17 mouse cellular contexts compared by ENCODE assay signal in the genomic region with DNA sequence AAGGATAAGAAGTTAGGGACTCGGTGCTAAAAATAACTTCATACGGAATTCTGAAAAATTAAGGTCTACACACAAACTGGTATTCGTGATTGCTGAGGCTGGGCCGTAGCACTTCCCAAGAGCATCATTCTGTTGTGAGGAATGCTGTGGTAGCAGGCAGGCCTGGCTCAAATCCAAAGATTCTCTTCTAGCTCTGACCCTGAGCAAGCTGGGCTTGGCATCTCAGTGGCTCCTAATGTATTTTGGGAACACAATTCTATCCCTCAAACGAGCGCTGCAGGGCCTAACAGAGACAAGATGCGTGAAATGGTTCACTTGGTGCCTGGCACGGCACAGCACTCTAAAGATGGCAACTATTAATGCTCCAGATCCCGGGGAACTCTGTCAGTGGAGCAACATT.
DNase-seq lines count a peak whose midpoint lies in the region; ATAC-seq and TF ChIP-seq lines count a peak whose summit lies in the region.
"Had no signal": no experiment of that assay in that cellular context is flagged by ENCODE, and none has a peak within 500 bp of the region (broad histone marks: within the 10 kb centered on the region; RNA-seq: fewer than 3 reads in every experiment).

No protein-coding gene starts in this region.

- H3K27ac ChIP-seq in layer of hippocampus, adult 2 months: peak overlapping the region; percentile 69
- no peak overlapping the region for H3K27ac ChIP-seq in embryonic facial prominence, embryonic 14.5 days (replicated peaks; ENCODE audit: low read depth, low read length)
- H3K27ac ChIP-seq: kidney, postnatal 0 days; liver, embryonic 14.5 days had no signal

- DNase-seq in adrenal gland, postnatal 10 days: peak; percentile 51
- no peak for DNase-seq in adrenal gland, adult 8-10 months
- no peak for DNase-seq in layer of hippocampus, adult 2 months (ENCODE audit: low spot score in 2 of 2)
- no peak for DNase-seq in layer of hippocampus, adult 8-10 months (ENCODE audit: low spot score in 2 of 2)
- DNase-seq in cerebellum, adult 11-12 months: peak; percentile 42
- DNase-seq in embryonic facial prominence, embryonic 14.5 days (ENCODE audit: low spot score): peak; percentile 82
- no peak for DNase-seq in spleen, adult 12 weeks (ENCODE audit: low spot score)
- no peak for DNase-seq in urinary bladder, adult 2 months (ENCODE audit: low spot score)
- DNase-seq: gastrocnemius, postnatal 25 days; layer of hippocampus, adult 9-11 months; right cerebral cortex, postnatal 4 days; thymus, postnatal 14 days had no signal

- no peaks in the 10 kb centered on the region for H3K27me3 ChIP-seq in embryonic facial prominence, embryonic 14.5 days (replicated peaks; ENCODE audit: control insufficient read depth, insufficient read depth, low read length)

- no peaks in the 10 kb centered on the region for H3K36me3 ChIP-seq in embryonic facial prominence, embryonic 14.5 days (ENCODE audit: control insufficient read depth, insufficient read depth, low read length)

- H3K4me1 ChIP-seq in embryonic facial prominence, embryonic 14.5 days (ENCODE audit: control insufficient read depth, insufficient read depth, low read length): peaks cover 24% of the 10 kb centered on the region

- no peak overlapping the region for H3K4me2 ChIP-seq in embryonic facial prominence, embryonic 14.5 days (ENCODE audit: low read depth, low read length)
- H3K4me2 ChIP-seq: midbrain, embryonic 11.5 days had no signal

- no peaks in the 10 kb centered on the region for H3K9me3 ChIP-seq in embryonic facial prominence, embryonic 14.5 days (ENCODE audit: control insufficient read depth, low read length)

- no peak for TF ChIP-seq CTCF in layer of hippocampus, adult 2 months (conservative IDR thresholded peaks at IDR 0.05)

- no peak overlapping the region for H3K4me3 ChIP-seq in layer of hippocampus, adult 2 months
- no peak overlapping the region for H3K4me3 ChIP-seq in embryonic facial prominence, embryonic 14.5 days (ENCODE audit: low read depth, low read length)
- H3K4me3 ChIP-seq: erythroblast, embryonic 14.5 days; myocyte had no signal

- 54% methylated on average over 9 of the region's 9 CpGs for WGBS in embryonic facial prominence, embryonic 14.5 days

- H3K9ac ChIP-seq in embryonic facial prominence, embryonic 14.5 days (ENCODE audit: low read depth, low read length): no peak overlapping the region
- H3K9ac ChIP-seq: liver, embryonic 14.5 days had no signal

- ATAC-seq in embryonic facial prominence, embryonic 14.5 days (ENCODE audit: low read depth): no peak

Comparison
In these comparisons a context has a peak if more than half of its experiments do, and no peak if none do; other contexts are left out.
1. DNase-seq: peak in adrenal gland, postnatal 10 days (single experiment), cerebellum, adult 11-12 months (single experiment) and embryonic facial prominence, embryonic 14.5 days (single experiment); none in adrenal gland, adult 8-10 months (single experiment), layer of hippocampus, adult 2 months (0 of 2), layer of hippocampus, adult 8-10 months (0 of 2), spleen, adult 12 weeks (single experiment) and urinary bladder, adult 2 months (single experiment).